Mouse (Mus musculus) CH12F3 (cell line): Measurements from ENCODE around the gene Moxd1.
"Not testable (repeated sequence)": the region's sequence is repeated elsewhere in the genome, so short reads cannot be mapped to it uniquely, and the experiment has no call there.

Experiments used
- in situ Hi-C: fragments of 300-500 bp; cut with MboI; formaldehyde crosslinking; loops from 2 replicates; pipeline ENCODE4 v1.14.3; 2020; ENCODE audit warnings: low sequenced_read_pairs

Gene Moxd1

GRCm38 (mm10) chr10:24267520-24267919 is 44.2 kb downstream of the Moxd1 start:
- in situ Hi-C loops = no loop called here

GRCm38 (mm10) chr10:24271077-24271637 is 47.8 kb downstream of the Moxd1 start:
- in situ Hi-C loops = no loop called here

DNA sequence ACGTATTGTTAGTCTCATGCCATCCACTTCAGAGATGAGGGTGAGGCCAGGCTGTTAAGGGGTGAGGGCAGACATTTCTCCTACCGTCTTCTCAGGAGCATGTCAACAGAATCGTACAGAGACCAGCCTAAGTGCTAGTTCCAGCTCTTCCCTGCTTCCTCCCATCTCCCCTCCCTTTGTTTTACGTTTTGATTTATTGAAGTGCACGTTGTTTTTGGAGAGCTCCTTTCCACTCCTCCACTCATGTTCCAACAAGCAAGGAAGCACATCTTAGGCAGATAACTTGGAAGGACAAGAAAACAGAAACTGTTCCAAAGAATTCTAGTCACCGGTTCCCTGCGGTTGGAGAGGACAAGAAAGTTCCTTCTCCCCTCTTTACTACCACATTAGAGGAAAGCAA is 52.9 kb downstream of the Moxd1 start:
- in situ Hi-C loops = no loop called here

DNA sequence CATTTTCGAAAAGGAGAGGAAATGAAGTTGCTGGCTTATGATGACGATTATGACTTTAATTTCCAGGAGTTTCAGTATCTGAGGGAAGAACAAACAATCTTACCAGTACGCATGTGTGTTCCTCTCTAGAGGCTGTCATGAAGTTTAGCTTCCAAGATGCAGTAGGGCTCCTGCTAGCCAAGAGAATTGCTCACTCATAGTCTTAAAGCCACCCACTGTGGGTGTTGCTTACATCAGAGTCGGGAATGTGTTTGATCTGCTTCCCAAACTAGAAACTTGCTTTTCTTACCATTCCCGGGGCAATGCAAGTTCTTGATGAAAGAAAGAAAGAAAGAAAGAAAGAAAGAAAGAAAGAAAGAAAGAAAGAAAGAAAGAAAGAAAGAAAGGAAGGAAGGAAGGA is 59.3 kb downstream of the Moxd1 start:
- in situ Hi-C loops = no loop called here

- in situ Hi-C loops = loop anchor here (10.0 kb wide), 1 partner anchor 97 kb away; no protein-coding TSS in a partner anchor
Observed at GRCm38 (mm10) chr10:24291611-24292010, 68.3 kb downstream of the Moxd1 start.

DNA sequence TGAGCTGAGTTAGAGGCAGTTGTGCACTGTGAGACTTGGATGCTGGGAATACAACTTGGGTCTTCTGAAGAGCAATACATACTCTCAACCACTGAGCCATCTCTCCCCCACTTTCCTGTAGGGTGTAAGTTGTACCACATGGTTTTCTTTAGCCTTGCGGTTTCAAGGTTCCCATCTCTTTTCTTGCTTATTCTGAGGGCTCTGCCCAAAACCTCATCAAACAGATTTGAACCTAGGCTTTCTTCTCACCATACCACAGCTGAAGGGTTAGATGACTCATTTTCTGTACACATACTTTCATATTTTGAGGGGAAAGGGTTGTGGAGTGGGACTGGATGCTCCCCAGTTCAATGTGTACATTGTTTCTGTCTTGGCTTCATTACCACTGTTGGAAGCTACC is 69.4 kb downstream of the Moxd1 start:
- in situ Hi-C loops = loop anchor here (10.0 kb wide), 1 partner anchor 98 kb away; no protein-coding TSS in a partner anchor

DNA sequence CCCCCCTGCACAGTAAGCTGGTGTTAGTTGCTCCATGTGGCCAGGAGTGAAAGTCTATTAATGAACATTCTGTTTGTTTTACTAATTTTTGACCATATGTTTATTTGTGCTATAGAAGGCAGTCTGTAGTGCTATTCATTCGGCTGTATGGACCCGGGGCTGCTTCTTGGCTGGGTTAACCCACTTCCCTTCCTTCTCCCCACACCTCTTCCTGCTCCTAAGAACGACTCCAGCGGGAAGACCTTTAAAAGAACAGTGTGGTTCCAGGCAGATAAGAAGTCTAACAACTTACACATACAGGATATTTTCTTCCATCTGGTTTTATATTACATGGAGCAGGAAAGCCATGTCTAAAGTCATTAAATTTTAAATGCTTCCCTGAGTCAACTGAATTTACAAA is 73.3 kb downstream of the Moxd1 start:
- in situ Hi-C loops = loop anchor here (10.0 kb wide), 1 partner anchor 102 kb away; no protein-coding TSS in a partner anchor

GRCm38 (mm10) chr10:24297792-24298191 is 74.5 kb downstream of the Moxd1 start:
- in situ Hi-C loops = loop anchor here (10.0 kb wide), 1 partner anchor 103 kb away; no protein-coding TSS in a partner anchor

- in situ Hi-C loops = loop anchor here (10.0 kb wide), 1 partner anchor 104 kb away; no protein-coding TSS in a partner anchor
Observed at GRCm38 (mm10) chr10:24298260-24299244, 75.2 kb downstream of the Moxd1 start.

GRCm38 (mm10) chr10:24312191-24312611 is 88.9 kb downstream of the Moxd1 start:
- in situ Hi-C loops = no loop called here

- in situ Hi-C loops = no loop called here
Observed at GRCm38 (mm10) chr10:24317126-24317836, 94.0 kb downstream of the Moxd1 start.

GRCm38 (mm10) chr10:24320326-24320725 is 97.0 kb downstream of the Moxd1 start:
- in situ Hi-C loops = no loop called here

DNA sequence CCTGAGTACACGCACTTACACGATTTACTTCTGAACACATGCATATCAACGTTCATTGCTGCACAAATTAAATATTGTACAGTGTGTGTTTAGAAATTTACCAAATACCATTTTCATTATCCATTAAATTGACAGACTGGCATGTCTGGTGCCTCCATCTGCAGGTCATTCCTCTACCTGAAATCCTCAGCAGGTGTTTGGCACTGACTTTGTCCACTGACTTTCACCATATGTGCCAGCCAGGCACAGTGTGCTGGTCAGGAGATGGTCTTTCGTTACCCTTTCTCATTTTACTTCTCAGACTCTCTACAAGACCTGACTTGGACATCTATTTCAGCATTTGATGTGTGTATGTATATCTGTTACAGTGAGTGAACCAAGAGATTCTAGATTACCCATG is 99.7 kb downstream of the Moxd1 start:
- in situ Hi-C loops = no loop called here

DNA sequence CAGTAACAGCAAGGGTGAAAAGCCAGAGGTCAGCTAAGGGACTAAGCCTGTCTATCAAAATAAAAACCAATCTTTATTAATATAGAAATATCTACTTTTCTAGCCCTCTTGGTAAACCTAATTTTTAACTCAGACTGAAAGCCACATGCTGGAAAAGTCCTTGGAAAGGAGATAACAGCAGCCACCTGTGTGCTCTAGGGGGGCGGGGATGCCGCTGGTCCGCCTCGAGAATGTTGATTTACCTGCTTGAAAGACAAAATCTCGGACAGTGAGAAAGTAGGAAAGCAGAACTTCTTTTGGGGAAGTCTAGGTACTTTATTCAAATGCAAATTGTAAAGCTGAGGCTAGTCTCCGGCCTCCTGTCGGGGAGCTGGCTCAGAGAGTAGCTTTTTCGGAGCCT is 103.9 kb downstream of the Moxd1 start:
- in situ Hi-C loops = not testable (repeated sequence)

- in situ Hi-C loops = no loop called here
Observed at GRCm38 (mm10) chr10:24332799-24333198, 109.5 kb downstream of the Moxd1 start.

- in situ Hi-C loops = no loop called here
Observed at GRCm38 (mm10) chr10:24339593-24340143, 116.4 kb downstream of the Moxd1 start.

DNA sequence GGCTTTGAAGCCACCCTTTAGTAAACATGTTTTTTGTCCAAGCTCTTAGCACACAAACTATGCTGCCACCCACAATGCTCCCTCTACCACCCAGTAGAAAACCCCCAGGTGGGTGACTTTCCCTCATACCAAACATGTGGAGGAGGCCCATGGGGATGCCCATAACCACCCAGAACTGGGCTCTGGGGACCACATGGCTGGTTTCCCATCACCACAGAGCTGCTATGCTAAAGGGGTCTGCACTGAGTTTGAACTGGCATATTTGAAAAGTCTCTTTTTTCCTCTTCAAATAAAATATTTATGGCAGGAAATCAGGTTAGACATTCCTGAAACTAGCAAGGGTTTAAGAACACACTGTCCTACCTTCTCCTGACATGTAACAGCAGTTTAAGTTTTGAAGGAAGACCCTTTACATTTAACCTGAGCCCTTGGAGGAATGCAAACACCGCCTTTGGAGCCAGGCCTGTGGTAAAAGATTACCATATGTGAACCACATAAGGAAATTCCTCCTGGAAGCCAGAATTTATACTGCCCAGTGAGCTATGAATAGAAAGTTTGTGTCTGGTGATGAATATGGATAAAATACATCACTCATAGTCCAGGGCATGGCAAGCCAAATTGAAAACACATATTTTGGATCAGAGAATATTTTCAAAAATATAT is 117.4 kb downstream of the Moxd1 start:
- in situ Hi-C loops = no loop called here

DNA sequence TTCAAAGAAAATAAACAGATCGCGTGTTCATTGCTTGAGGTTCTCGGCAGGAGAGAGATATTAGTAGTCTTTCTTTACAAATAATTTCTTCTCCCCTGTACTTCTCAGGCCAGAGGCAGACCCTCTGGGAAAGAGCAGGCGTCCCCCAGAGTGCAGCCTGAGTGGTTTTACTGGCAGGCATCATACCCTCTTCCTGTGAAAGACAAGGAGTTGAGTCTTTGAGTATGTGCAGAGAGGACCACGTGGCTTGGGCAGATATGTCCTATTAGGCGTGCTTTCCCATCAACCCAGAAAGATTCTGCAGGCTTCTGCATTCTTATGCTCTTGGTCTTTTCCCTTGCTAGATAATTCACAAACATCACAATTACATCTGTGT is 117.9 kb downstream of the Moxd1 start:
- in situ Hi-C loops = no loop called here

GRCm38 (mm10) chr10:24343068-24343467 is 119.8 kb downstream of the Moxd1 start:
- in situ Hi-C loops = no loop called here
